Mouse (Mus musculus) left cerebral cortex, postnatal 14 days (tissue): ENCODE measurements around the gene Vmn2r91. TPM values are rescaled to one million over a fixed set of nuclear protein-coding genes. Genes with fewer than 3 reads are reported as not detected.
"Not testable (repeated sequence)": the region's sequence is repeated elsewhere in the genome, so short reads cannot be mapped to it uniquely, and the experiment has no call there.

Source experiments
- DNase-seq, 2 experiments: peaks; one replicate each; pipeline ENCODE4 v3.0.0; 2021 to 2022; ENCODE audit warnings: low spot score in 2 of 2, mixed read lengths in 1 of 2
- intact Hi-C: fragments of 180-260 bp; cut with DNase I; formaldehyde crosslinking; loops from one replicate; pipeline ENCODE4 v1.15.1; 2025
- long read RNA-seq, 2 experiments: library from polyadenylated mRNA; stranded (forward); transcript quantifications; one replicate each; pipeline ENCODE4 v2.0.0; 2021
- total RNA-seq, 2 experiments: library from RNA; stranded (reverse); gene quantifications; 2 replicates each; pipeline ENCODE4 v1.2.3; 2021

Gene Vmn2r91
- total RNA-seq: not detected
- long read RNA-seq, experiment 1: 0 reads
- long read RNA-seq, experiment 2: 0 reads

- intact Hi-C loops, DNase-seq: not testable (repeated sequence)
Observed at GRCm38 (mm10) chr17:18084716-18085115, at the start of gene Vmn2r91. Vmn2r91 (plus strand) TSS chr17:18085016.

DNA sequence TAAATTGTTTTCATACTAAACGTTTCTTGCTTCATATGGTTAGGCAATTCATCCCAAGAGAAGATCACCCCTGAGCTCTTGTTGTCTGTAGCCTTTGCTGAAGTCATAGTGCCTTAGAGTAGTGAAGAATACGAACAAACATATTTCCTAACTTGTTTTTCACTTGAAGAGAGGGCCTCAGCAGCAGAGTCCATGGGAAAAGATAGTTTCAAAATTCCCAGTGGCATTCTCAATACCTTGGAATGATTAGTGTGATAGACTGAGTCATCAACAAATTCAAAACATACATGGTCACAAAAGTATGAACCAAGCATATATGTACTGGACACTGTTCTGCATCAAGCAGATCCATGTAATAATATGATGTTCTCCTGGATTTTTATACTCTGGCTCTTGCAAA is 35.7 kb upstream of the Vmn2r91 start, which contains the start of gene Vmn2r124:
Vmn2r124 (plus strand) TSS at position 301 of the 400 bp plus-strand sequence.
- no peak for DNase-seq
- intact Hi-C loops: no loop called here

GRCm38 (mm10) chr17:18095626-18096025 is 10.8 kb downstream of the Vmn2r91 start:
- DNase-seq, intact Hi-C loops: not testable (repeated sequence)

GRCm38 (mm10) chr17:18102265-18102664 is 17.4 kb downstream of the Vmn2r91 start:
- DNase-seq, intact Hi-C loops: not testable (repeated sequence)

GRCm38 (mm10) chr17:18151587-18151986 is 66.8 kb downstream of the Vmn2r91 start, which contains the start of gene Vmn2r92:
Vmn2r92 (plus strand) TSS chr17:18151887.
- DNase-seq, intact Hi-C loops: not testable (repeated sequence)

DNA sequence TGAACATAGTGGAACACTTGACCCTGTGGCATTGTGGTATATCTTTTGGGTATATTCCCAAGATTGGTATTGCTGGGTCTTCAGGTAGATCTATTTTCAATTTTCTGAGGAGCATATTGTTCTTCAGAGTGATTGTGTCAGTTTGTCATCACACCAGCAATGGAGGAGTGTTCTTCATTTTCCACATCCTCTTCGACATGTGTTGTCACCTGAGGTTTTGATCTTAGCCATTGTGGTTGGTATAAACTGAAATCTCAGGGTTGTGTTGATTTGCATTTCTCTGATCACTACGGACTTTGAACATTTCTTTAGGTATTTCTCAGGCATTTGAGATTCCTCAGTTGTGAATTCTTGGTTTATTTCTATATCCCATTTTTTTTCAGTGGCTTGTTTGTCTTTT is 76.4 kb downstream of the Vmn2r91 start:
- DNase-seq, intact Hi-C loops: not testable (repeated sequence)

Other genes starting within 250 kb of the Vmn2r91 start
- gene Has1, start 229.8 kb upstream of the Vmn2r91 start, total RNA-seq: under 1 TPM; 0.26 to 0.32 TPM
- not detected for gene Fpr1, start 201.1 kb upstream of the Vmn2r91 start, total RNA-seq
- gene Fpr2, start 197.2 kb upstream of the Vmn2r91 start, total RNA-seq: not detected
- not detected for gene Fpr3, start 197.2 kb upstream of the Vmn2r91 start, total RNA-seq
- not detected for gene Fpr-rs4, start 63.3 kb upstream of the Vmn2r91 start, total RNA-seq
- gene Vmn2r124, start 35.6 kb upstream of the Vmn2r91 start, total RNA-seq: under 1 TPM; 0.04 to 0.11 TPM
- gene Vmn2r92, start 66.9 kb downstream of the Vmn2r91 start, total RNA-seq: not detected
- not detected for gene Vmn2r94, start 192.7 kb downstream of the Vmn2r91 start, total RNA-seq
- gene Vmn2r93, start 213.1 kb downstream of the Vmn2r91 start, total RNA-seq: not detected